Mouse (Mus musculus) embryonic facial prominence, embryonic 10.5 days (tissue): ENCODE data around the gene Cenps. TPM values are rescaled to one million over a fixed set of nuclear protein-coding genes. Genes with fewer than 3 reads are reported as not detected.

Source experiments
- DNase-seq: peaks from one replicate; pipeline ENCODE4 v3.0.0-alpha.2; 2017; ENCODE audit warnings: low spot score
- H3K27ac ChIP-seq: fragments of 300-500 bp; sonication (generic); replicated peaks from 2 replicates; pipeline ENCODE4 v1.5.1; 2016; ENCODE audit warnings: mild to moderate bottlenecking
- H3K27me3 ChIP-seq: fragments of 300-500 bp; sonication (generic); replicated peaks from 2 replicates; pipeline ENCODE4 v1.6.1; 2016; ENCODE audit warnings: low read depth, mild to moderate bottlenecking; ENCODE audit not compliant: poor library complexity, severe bottlenecking
- H3K36me3 ChIP-seq: fragments of 300-500 bp; sonication (generic); replicated peaks from 2 replicates; pipeline ENCODE4 v1.6.1; 2016; ENCODE audit warnings: mild to moderate bottlenecking, moderate library complexity
- H3K4me1 ChIP-seq: fragments of 300-500 bp; sonication (generic); 2 replicates; pipeline ENCODE4 v1.6.1; 2016
- H3K4me3 ChIP-seq: fragments of 300-500 bp; sonication (generic); 2 replicates; pipeline ENCODE4 v1.5.1; 2016; ENCODE audit warnings: mild to moderate bottlenecking, moderate library complexity
- H3K9me3 ChIP-seq: fragments of 300-500 bp; sonication (generic); 2 replicates; pipeline ENCODE4 v1.6.1; 2016; ENCODE audit warnings: mild to moderate bottlenecking
- WGBS: fragments of 180-500 bp; shearing (Covaris S2); methylation state at CpG from one replicate; pipeline ENCODE4 v1.1.7; 2016; 5-methylcytosine and 5-hydroxymethylcytosine counted together
- polyA plus RNA-seq: library from polyadenylated mRNA; unstranded; fragments of >200 nt; fragmentation: Nextera tagmentation; extraction: Ambion mirVana; gene quantifications from 2 replicates; pipeline ENCODE4 v1.2.1, GENCODE M21; 2016

Cenps gene
- polyA plus RNA-seq, 1 experiment from 2014 or later: 62.7 TPM

- DNase-seq: no peak
- no peak overlapping the region for H3K4me3 ChIP-seq
- 78% methylated on average over 11 of the region's 11 CpGs for WGBS
- H3K27me3 ChIP-seq: no peaks in the 10 kb centered on the region
- H3K36me3 ChIP-seq: peaks cover 64% of the 10 kb centered on the region
- H3K4me1 ChIP-seq: peaks cover 21% of the 10 kb centered on the region
- peaks cover 4% of the 10 kb centered on the region; the same call in 1 of the 2 replicates for H3K9me3 ChIP-seq
- H3K27ac ChIP-seq: no peak overlapping the region
These were observed 12.8 kb upstream of the Cenps start for GRCm38 (mm10) chr4:149150256-149150655.

DNA sequence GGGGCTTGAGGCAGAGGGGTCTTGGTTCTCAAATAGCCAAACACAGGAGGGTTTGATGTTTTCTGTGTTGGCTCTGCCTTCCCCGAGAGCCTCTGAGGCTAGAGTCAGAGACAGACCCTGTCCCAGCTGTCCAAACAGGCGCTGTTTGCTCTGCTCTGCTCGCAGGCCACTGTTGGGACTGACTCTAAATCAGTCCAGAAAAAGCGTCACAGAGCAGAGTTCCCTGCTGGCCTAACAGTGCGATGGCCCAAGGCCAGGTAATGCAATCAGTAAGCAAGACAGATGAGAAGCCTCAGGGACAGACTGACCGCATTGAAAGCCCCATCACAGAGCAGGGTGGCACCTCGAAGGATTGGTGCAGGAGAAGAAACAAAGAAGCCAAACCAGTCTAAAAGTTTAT, 12.2 kb upstream of the Cenps start:
- Histone ChIP-seq H3K36me3 (peaks cover 58% of the 10 kb centered on the region), H3K4me3 (no peak overlapping the region), H3K27me3 (no peaks in the 10 kb centered on the region), H3K9me3 (no peaks in the 10 kb centered on the region), H3K4me1 (peaks cover 23% of the 10 kb centered on the region), H3K27ac (no peak overlapping the region)
- WGBS: 68% methylated on average over 7 of the region's 7 CpGs
- no peak for DNase-seq

GRCm38 (mm10) chr4:149149196-149149595, 11.8 kb upstream of the Cenps start:
- Histone ChIP-seq H3K36me3 (peaks cover 53% of the 10 kb centered on the region), H3K27me3 (no peaks in the 10 kb centered on the region), H3K9me3 (no peaks in the 10 kb centered on the region), H3K4me1 (peaks cover 24% of the 10 kb centered on the region), H3K27ac (no peak overlapping the region), H3K4me3 (no peak overlapping the region)
- 77% methylated on average over 9 of the region's 9 CpGs for WGBS
- no peak for DNase-seq

GRCm38 (mm10) chr4:149148084-149148483, 10.7 kb upstream of the Cenps start:
- 81% methylated on average over 4 of the region's 4 CpGs for WGBS

GRCm38 (mm10) chr4:149147528-149147927, 10.1 kb upstream of the Cenps start:
- 84% methylated on average over 7 of the region's 7 CpGs for WGBS
- Histone ChIP-seq H3K27ac (no peak overlapping the region), H3K27me3 (0 out of 2 replicates have a peak, but pooled peaks cover 4% of the 10 kb centered on the region), H3K36me3 (peaks cover 37% of the 10 kb centered on the region), H3K9me3 (no peaks in the 10 kb centered on the region), H3K4me1 (peaks cover 24% of the 10 kb centered on the region), H3K4me3 (no peak overlapping the region)
- DNase-seq: no peak

More at GRCm38 (mm10) chr4:149148084-149148483, 10.7 kb upstream of the Cenps start:
- DNase-seq: no peak
- Histone ChIP-seq H3K36me3 (peaks cover 42% of the 10 kb centered on the region), H3K4me3 (no peak overlapping the region), H3K27me3 (0 out of 2 replicates have a peak, but pooled peaks cover 4% of the 10 kb centered on the region), H3K27ac (no peak overlapping the region), H3K4me1 (peaks cover 24% of the 10 kb centered on the region), H3K9me3 (no peaks in the 10 kb centered on the region)

GRCm38 (mm10) chr4:149145151-149145550, 7.7 kb upstream of the Cenps start:
- WGBS: 66% methylated on average over 4 of the region's 4 CpGs
- Histone ChIP-seq H3K9me3 (no peaks in the 10 kb centered on the region), H3K27me3 (0 out of 2 replicates have a peak, but pooled peaks cover 4% of the 10 kb centered on the region), H3K4me3 (no peak overlapping the region), H3K36me3 (peaks cover 13% of the 10 kb centered on the region), H3K4me1 (peaks cover 24% of the 10 kb centered on the region), H3K27ac (peak overlapping the region; percentile 74; the same call in 1 of the 2 replicates)
- no peak for DNase-seq

- Histone ChIP-seq H3K4me3 (no peak overlapping the region), H3K27ac (peak overlapping the region; percentile 74), H3K9me3 (no peaks in the 10 kb centered on the region), H3K27me3 (0 out of 2 replicates have a peak, but pooled peaks cover 4% of the 10 kb centered on the region), H3K36me3 (peaks cover 6% of the 10 kb centered on the region), H3K4me1 (peaks cover 24% of the 10 kb centered on the region)
- DNase-seq: peak; percentile 88
- 5% methylated on average over 3 of the region's 3 CpGs for WGBS
These were observed 7.0 kb upstream of the Cenps start for GRCm38 (mm10) chr4:149144459-149144858.

DNA sequence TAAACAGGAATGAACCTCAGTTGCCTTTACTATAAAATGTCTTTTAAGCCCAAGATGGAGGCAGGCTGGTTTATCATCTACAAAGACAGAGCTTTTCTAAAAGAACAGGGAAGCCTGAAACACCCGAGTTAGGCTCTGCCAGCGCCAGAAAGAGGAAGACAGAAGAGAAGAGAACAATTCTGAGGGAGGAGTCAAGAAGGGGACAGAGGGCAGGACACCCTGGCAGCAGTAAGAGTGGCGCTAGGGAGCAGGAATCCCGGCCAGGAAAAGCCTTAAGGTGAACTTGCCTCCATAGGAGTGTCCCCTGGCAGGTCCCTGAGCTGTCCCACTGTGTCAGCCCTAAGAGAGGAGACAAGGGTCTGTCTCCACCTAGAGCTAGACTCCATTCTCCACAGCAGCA, 6.2 kb upstream of the Cenps start:
- Histone ChIP-seq H3K27me3 (0 out of 2 replicates have a peak, but pooled peaks cover 4% of the 10 kb centered on the region), H3K27ac (no peak overlapping the region), H3K9me3 (no peaks in the 10 kb centered on the region), H3K4me1 (peaks cover 19% of the 10 kb centered on the region), H3K36me3 (no peaks in the 10 kb centered on the region), H3K4me3 (no peak overlapping the region)
- WGBS: 33% methylated on average over 4 of the region's 4 CpGs
- no peak for DNase-seq

- WGBS: 80% methylated on average over 8 of the region's 8 CpGs
- H3K36me3 ChIP-seq: peaks cover 14% of the 10 kb centered on the region
- 0 out of 2 replicates have a peak, but pooled peaks cover under 1% of the 10 kb centered on the region for H3K27me3 ChIP-seq
- H3K9me3 ChIP-seq: no peaks in the 10 kb centered on the region
- no peak overlapping the region for H3K4me3 ChIP-seq
- peaks cover 16% of the 10 kb centered on the region for H3K4me1 ChIP-seq
- no peak for DNase-seq
- no peak overlapping the region for H3K27ac ChIP-seq
These were observed 1.1 kb upstream of the Cenps start for GRCm38 (mm10) chr4:149138515-149138914.

- peak overlapping the region; percentile 75 for H3K4me3 ChIP-seq
- no peaks in the 10 kb centered on the region for H3K9me3 ChIP-seq
- 69% methylated on average over 18 of the region's 18 CpGs for WGBS
- peak overlapping the region; percentile 92 for H3K27ac ChIP-seq
- H3K4me1 ChIP-seq: peaks cover 26% of the 10 kb centered on the region
- no peaks in the 10 kb centered on the region for H3K27me3 ChIP-seq
- DNase-seq: peak; percentile 39
- peaks cover 36% of the 10 kb centered on the region for H3K36me3 ChIP-seq
These were observed 1.1 kb downstream of the Cenps start for GRCm38 (mm10) chr4:149136116-149136850.

GRCm38 (mm10) chr4:149133395-149133794, 4.0 kb downstream of the Cenps start:
- Histone ChIP-seq H3K36me3 (peaks cover 65% of the 10 kb centered on the region), H3K4me1 (peaks cover 26% of the 10 kb centered on the region), H3K27me3 (no peaks in the 10 kb centered on the region), H3K4me3 (no peak overlapping the region), H3K9me3 (no peaks in the 10 kb centered on the region), H3K27ac (peak overlapping the region; percentile 35; the same call in 1 of the 2 replicates)
- WGBS: 87% methylated on average over 5 of the region's 5 CpGs
- no peak for DNase-seq

DNA sequence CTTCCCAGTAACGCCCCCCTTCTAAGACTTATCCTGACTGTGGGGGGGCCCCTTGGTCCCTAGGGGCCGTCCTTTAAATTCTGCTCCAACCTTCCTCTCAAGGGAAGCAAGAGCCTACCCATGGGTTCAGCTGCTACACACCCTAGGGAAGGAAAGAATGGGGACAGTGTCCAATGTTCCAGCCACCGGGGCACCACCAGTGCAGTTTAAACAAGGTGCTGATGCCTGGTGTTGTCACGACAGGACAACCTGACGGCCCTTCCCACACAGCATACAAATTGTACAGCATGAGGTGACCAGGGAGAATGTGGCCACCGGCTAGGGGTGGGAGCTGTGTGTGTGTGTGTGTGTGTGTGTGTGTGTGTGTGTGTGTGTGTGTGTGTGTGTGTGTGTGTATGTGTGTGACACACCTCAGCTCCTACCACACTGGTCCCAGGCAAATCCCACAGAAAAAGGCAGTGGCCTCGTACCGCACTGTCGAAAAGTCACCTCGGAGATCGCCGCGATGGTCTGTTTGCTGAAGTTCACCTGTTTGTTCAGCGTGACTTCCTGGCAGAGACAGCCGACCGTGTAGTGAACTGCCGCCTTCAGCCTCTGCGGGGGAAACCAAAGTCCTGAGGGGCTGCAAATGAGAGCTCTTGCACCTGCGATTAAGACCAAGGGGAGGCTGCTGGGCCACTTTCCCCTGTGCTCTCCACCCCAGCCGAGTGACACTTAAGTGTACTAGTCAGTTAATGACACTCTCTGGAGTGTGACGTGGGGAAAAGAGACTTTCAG, 5.5 kb downstream of the Cenps start:
- Histone ChIP-seq H3K36me3 (peaks cover 79% of the 10 kb centered on the region), H3K4me1 (peaks cover 20% of the 10 kb centered on the region), H3K9me3 (no peaks in the 10 kb centered on the region), H3K27ac (no peak overlapping the region), H3K27me3 (no peaks in the 10 kb centered on the region), H3K4me3 (no peak overlapping the region)
- WGBS: 90% methylated on average over 21 of the region's 21 CpGs
- DNase-seq: no peak
